Mouse (Mus musculus): ENCODE data around the gene Gm45213.
"Not testable (repeated sequence)": the region's sequence is repeated elsewhere in the genome, so short reads cannot be mapped to it uniquely, and the experiment has no call there.

Gene Gm45213

GRCm38 (mm10) chr7:66053946-66054483 lies 10.6 kb downstream of the Gm45213 start:
- DNase-seq, result no peak

GRCm38 (mm10) chr7:66055356-66055755 lies 12.0 kb downstream of the Gm45213 start:
- DNase-seq, result not testable (repeated sequence)

GRCm38 (mm10) chr7:66058703-66059102 lies 15.3 kb downstream of the Gm45213 start, which contains the start of gene Snrpa1:
Gene Snrpa1, plus strand, starts transcription at chr7:66059003.
- no peak for DNase-seq

- DNase-seq, result peak; percentile 83
Observed at GRCm38 (mm10) chr7:66060066-66060956, 16.9 kb downstream of the Gm45213 start.

GRCm38 (mm10) chr7:66061057-66061456 lies 17.7 kb downstream of the Gm45213 start:
- no peak for DNase-seq

- peak; percentile 36 for DNase-seq
Observed at GRCm38 (mm10) chr7:66076411-66076810, 33.0 kb downstream of the Gm45213 start.

GRCm38 (mm10) chr7:66079364-66080230 lies 36.2 kb downstream of the Gm45213 start, which contains the start of gene Selenos:
Gene Selenos, plus strand, starts transcription at chr7:66079649.
- peak; percentile 97 for DNase-seq

GRCm38 (mm10) chr7:66080231-66080613 lies 36.8 kb downstream of the Gm45213 start:
- DNase-seq, result no peak

GRCm38 (mm10) chr7:66083757-66084156 lies 40.4 kb downstream of the Gm45213 start:
- no peak for DNase-seq

GRCm38 (mm10) chr7:66084546-66084945 lies 41.1 kb downstream of the Gm45213 start:
- DNase-seq, result no peak

GRCm38 (mm10) chr7:66087652-66088051 lies 44.2 kb downstream of the Gm45213 start:
- peak; percentile 79 for DNase-seq

- DNase-seq, result no peak
Observed at GRCm38 (mm10) chr7:66088077-66088476, 44.7 kb downstream of the Gm45213 start.

- no peak for DNase-seq
Observed at GRCm38 (mm10) chr7:66090676-66091190, 47.3 kb downstream of the Gm45213 start.

GRCm38 (mm10) chr7:66091553-66091952 lies 48.2 kb downstream of the Gm45213 start:
- no peak for DNase-seq

- DNase-seq, result no peak
Observed at GRCm38 (mm10) chr7:66092656-66093055, 49.3 kb downstream of the Gm45213 start.

GRCm38 (mm10) chr7:66094141-66094540 lies 50.7 kb downstream of the Gm45213 start:
- no peak for DNase-seq

- DNase-seq, result no peak
Observed at GRCm38 (mm10) chr7:66098803-66099202, 55.4 kb downstream of the Gm45213 start.

- no peak for DNase-seq
Observed at GRCm38 (mm10) chr7:66101866-66102265, 58.5 kb downstream of the Gm45213 start.

- no peak for DNase-seq
Observed at GRCm38 (mm10) chr7:66104531-66104930, 61.1 kb downstream of the Gm45213 start.

- DNase-seq, result no peak
Observed at GRCm38 (mm10) chr7:66105771-66106170, 62.4 kb downstream of the Gm45213 start.

GRCm38 (mm10) chr7:66106581-66107056 lies 63.2 kb downstream of the Gm45213 start:
- DNase-seq, result no peak

GRCm38 (mm10) chr7:66107206-66107605 lies 63.8 kb downstream of the Gm45213 start:
- no peak for DNase-seq

GRCm38 (mm10) chr7:66107930-66108329 lies 64.5 kb downstream of the Gm45213 start:
- DNase-seq, result no peak

All from layer of hippocampus, adult 9-11 months (tissue).